Mouse (Mus musculus) brain, adult 2 months (tissue): ENCODE results near the gene Atp7b.
A peak's percentile ranks its signal among the peaks of the same experiment; 100 is the strongest.

Experiments used
- DNase-seq: peaks from one replicate; pipeline ENCODE4 v3.0.0; 2011; ENCODE audit warnings: low read depth, low spot score

The Atp7b gene

DNA sequence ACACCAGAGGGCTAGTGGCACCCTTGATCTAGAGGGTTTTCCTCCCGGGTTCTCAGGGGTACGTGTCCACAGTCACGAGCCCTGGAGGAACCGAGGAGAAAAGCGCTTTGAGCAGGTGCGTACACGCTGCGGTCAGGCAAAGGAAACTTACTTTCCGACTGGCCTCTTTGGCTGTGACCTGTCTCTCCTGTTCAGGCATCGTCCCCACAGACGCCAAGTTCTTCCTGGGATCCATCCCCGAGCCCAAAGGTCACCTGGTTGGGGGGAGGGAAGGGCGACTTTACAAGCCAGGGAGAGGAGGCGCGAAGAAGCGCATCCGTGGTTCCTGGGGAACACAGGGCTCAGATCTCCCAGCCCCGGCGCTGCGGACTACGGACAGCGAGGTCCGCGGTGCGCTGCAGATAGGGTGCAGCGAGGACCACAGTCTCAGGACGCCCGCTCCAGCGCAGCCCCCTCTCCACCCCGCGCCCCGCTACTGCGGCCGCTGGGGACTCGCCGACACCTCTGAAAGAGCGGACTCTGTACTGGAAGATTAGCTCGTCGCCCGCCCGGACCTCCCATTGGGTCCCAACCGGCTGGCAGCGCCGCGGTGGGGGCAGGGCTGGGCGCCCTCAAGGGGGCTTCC is at the start of gene Atp7b:
TSS of gene Atp7b (minus strand) at position 485 of the 625 bp plus-strand sequence.
- DNase-seq, result peak; percentile 55

DNA sequence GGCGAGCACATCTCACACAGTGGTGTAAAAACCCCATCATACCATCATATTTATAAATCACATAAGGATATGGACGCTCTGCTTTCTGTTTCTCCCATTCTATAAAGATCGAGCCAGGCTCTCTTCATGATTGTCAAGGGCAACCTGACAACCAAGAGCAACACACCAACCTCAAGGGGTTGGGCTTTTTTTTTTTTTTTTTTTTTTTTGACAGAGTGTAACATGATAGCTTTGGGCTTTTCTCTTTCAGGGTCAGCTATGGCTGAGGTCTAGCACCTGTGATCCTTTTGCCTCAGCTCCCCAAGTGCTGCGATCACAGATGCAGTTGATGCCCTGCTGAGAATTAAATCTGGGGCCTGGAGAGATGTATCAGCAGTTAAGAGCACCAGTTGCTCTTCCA is 46.9 kb upstream of the Atp7b start:
- DNase-seq, result no peak

DNA sequence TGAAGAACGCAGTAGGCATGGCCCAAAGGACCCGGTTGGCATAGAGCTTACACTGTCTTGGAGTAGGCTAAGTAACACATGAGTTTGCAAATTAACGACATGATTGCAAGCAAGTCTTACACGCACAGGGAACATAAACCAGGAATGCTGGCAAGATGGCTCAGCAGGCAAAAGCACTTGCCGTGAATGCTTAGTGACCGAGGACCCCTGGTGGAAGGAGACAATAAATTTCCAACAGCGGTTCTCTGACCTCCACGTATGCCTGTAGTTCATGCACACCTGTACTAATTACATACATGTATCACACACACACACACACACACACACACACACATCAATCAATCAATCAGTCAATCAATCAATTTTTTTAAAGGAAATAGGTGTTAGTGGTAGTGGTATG is 31.5 kb upstream of the Atp7b start:
- no peak for DNase-seq

DNA sequence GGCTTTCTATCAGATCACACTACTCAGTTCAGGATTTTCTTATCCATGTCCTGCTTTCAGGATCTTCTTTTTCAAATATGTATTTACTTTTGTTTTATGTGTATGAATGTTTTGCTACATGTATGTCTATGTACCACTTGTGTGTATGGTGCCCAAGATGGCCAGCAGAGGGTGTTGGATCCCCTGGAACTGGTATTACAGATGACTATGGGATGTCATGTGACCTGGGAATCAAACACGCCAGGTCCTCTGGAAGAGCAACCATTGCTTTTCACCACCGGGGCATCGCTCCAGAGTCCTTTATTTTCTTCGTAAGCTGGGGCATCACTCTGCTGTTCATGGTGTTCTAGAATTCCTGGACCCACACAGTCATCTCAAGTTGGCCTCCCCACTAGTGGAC is 29.1 kb upstream of the Atp7b start:
- DNase-seq, result no peak

DNA sequence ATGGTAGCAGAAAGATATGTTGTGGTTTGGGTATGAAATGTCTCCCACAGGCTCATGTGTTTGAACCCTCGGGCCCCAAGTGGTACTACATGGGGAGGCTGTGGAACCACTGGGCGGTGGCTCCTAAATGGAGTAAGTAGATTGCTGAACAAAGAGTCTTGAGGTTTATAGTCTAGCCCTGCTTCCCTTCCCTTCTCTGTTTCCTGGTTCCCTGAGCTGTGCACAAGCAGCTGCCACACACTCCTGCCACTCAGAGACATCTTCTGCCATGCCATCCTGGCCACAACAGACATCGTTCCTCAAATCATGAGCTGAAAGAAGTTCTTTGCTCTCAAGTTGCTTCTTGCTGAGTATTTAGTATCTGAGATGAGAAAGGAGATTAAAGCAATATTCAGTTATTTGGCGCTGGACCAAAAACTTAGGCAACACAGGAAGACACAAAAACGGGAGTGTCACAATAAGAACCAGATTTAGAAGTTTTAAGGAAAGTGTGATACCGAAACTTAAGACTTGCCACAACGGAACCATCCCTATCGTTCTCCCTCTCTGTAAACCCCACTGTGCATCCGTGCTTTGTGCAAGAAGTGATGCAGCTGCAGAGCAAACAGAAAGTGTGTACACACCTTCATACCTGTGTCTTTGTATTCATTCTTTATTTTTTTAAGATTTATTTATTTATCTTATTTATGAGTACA is 19.4 kb upstream of the Atp7b start:
- DNase-seq, result no peak

DNA sequence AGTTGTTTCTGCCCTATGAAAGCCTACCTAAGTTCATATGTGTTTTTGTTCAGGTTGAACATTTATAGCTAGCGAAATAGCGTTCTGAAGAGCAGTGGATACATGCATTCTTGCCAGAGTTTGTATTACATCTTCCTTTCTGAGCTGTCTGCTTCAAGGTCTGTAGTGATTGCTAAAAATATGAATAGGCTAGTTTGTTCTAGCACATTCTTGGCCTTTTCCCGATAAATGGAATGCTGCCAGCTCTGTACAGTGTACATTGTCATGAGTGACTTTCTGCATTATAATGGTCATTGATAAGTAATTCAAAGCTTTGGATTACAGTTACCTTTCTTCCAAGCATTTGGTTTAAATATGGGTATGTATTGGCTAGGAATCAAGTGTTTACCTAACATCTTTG is 1.0 kb upstream of the Atp7b start:
- DNase-seq, result no peak

DNA sequence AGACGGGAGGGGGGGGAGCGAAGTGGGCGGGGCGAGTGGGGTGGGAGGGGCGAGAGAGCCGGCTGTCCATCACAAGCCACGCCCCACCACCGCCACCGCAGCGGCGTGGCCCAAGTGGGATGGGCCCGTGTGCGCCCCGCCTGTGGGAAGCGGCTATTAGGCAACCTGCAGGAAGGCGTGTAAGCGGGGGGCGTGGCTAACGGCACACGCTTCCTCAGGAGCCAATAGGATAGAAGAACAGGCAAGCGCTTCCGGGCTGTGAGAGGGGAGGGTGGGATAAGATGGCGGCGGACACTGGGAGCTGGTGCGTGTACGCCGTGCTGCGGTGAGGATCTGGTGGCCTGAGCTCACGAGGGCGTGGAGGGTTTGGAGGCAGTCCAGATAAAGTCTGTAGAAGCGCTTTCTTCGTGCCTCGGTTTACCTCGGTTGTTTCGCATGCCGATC is 363 bp upstream of the Atp7b start, which contains the start of gene Alg11:
TSS of gene Alg11 (plus strand) at position 276 of the 444 bp plus-strand sequence.
- peak; percentile 99 for DNase-seq

DNA sequence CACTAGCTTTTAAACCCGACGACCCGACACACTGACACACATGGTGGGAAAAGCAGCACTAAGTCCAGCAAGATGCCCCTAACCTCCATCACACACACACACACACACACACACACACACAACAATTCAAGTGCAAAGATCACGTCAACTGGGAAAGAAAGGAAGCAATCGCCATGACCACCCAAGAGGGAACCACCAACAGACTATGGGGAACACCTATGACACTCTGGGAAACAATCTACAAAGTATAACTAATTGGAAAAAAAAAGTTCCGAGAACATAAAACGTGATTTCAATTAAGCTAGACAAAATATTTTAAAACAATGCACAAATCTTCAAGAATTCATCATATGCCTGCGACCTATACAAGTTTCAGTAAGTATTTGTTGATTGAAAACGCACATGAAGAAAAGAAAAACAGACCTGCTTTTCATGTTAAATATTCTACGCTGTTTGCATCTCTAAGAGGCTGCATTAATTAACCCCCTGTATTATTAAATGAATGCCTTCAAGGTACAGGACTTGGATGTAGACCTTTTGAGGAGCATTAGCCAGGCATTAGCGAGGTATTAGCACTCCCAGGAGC is 859 bp downstream of the Atp7b start:
- no peak for DNase-seq

DNA sequence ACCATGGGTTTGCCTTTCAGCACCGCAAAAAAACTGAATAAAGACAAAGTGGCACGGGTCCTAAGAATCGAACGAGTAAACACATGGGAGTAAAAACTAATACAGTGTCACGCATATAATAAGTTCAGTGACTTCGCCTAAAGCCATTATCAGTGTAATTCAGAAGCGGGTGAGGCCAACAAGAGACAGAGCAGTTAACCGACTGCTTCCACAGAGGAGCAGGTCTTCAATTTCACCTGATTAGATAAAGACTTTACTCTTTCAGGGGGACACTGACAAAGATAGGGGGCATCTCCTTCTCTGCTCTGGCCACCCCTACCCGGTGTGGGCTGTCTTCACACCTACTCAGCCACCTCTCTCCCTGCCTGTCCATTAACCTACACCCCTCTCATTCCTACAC is 1.7 kb downstream of the Atp7b start:
- no peak for DNase-seq

DNA sequence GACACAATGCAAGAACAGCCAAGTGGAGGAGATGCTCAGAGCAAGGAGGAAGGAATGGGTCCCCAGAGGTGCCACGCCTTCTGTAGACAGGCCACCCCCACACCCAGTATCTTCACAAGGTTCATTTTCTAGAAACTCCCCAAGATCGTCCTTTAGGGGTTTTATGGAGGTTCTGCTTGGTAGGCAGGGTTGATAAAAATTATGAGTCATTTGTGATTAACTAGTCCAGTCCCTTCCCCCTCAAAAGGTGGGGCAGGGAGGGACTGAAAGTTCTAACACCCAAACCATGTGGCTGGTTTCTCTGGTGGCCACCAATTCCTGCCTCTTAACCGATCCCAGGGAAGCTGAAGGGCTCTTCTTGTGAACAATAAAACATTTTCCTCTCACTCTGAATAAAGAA is 3.3 kb downstream of the Atp7b start:
- DNase-seq, result no peak

DNA sequence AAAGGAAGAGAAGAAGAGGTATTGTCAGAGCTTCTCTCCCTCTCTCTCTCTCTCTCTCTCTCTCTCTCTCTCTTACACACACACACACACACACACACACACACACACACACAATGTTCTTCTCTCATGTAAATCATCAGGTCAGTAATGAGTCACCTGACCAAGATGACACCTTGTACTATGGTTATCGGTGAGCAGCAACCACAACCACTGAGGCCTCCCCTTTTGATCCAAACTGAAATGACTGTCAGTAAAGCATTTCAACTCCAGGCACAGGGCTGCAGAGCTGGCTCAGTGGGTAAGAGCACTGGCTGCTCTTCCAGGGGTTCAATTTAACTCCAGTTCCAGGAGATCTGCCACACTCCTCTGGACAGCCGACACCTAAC is 4.6 kb downstream of the Atp7b start:
- DNase-seq, result no peak

DNA sequence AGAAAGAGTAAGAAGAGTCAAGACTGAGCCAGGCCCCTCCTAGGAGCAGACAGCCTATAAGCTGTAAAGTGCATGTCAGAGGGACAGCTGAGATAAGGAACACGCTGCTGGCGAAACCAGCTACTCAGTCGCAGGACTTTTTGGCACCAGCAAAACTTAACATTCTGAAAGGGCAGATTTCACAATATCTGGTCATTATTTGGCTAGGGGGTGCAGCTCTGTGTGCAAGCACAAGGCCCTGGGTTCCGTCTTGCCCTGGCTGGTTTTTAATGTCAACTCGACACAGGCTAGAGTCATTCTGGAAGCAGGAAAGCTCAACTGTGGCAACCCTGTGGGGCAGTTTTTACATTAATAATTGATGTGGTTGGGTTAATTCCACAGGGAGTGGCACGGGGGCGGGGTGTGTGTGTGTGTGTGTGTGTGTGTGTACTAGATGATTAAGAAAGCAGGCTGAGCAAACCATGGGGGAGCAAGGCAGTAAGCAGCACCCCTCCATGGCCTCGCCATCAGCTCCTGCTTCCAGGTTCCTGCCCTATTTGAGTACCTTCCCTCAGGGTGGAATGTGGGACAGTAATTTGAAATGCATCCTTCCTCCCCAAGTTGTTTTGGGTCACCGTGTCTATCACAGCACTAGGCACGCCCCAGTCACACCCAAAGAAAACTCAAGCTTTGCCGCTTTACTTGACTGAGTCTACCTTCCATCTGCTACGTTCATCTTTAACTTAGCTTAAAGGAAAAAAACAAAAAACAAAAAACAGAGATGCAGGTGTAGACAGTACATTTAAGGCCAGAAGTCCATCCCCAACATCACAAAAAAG is 5.2 kb downstream of the Atp7b start:
- DNase-seq, result no peak

DNA sequence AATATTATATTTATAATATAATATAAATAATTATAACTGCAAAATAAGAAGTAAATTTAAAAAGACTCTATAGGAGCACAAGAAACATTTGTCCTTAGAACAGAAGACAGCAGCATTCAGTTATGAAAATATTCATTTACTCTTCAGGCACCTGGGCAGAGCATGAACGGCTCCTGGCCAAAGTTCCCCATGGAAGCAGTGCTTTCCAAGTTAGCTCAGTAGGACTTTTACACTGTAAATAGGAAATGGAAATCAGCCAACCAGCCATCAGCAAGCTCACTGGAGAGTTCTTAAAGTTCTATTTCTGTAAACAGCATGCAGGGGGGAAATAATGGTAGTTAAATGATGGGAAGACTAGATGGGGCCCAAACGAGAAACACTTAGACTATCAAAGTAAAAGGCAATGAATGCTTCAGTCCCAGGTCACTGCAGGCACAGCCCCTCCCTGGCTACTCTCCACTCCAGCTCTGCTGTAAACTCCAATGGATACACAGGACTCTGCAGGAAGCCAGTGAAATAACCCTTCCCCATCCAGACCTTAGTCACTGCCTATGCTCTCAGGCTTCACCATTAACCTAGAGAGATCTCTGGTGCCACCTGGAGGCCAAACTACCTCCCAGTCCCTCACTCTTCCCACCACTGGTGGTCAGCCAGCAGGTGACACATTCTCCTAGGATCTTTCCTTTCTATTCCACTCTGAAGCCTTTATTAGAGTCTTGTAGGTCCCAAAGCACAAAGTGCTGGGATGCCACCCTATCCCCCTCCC is 12.2 kb downstream of the Atp7b start:
- DNase-seq, result peak; percentile 59

DNA sequence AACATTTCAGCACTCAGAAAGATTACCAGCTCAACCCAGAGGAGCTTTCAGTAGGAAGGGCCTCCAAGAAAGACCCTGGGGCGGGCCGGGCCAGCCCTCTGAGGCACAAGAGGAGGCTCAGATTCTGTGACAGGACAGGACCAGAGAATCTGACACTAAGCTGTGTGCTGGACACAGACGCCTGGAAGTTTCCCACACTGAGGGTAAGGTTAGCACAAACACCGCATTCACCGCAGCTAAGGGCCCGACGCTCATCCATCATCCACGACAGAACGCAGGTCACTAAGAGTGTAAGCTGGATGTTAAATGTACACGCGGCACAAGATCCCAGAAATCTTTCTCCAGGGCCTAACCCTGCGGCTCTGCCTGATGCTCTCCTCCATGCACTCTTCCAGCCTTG is 16.4 kb downstream of the Atp7b start:
- DNase-seq, result no peak

DNA sequence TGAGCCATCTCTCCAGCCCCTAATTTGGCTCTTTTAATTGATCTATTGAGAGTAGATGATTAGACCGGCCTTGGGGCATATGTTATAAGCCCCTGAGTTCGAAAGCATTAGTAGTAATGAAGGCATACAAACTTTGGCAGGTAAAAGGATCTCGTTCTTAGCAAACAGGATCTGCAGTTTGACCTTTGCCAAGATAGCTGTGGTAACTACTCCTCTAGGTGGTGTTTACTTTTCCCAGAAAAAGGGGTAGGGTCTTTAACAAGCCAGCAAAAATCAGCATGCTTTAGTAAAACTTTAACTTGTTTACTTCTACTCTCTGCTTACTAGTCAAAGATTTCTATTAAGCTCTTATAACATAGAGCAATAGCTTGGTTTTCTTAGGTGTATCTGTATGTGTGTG is 17.6 kb downstream of the Atp7b start:
- no peak for DNase-seq

DNA sequence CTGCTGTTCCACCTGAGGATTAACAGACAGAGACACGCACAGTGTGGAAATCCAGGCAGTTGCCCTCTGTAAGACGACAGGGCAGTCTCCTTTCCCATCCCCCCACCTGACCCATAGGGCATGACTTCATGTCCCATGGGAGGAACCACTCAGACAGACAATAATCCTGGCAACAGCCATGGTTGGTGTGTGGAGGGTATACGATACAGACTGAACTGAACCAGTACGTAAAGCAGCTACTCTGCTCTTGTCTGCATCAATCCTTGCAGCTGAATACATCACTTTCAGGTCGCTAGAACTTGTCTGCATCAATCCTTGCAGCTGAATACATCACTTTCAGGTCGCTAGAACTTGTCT is 20.0 kb downstream of the Atp7b start:
- no peak for DNase-seq

DNA sequence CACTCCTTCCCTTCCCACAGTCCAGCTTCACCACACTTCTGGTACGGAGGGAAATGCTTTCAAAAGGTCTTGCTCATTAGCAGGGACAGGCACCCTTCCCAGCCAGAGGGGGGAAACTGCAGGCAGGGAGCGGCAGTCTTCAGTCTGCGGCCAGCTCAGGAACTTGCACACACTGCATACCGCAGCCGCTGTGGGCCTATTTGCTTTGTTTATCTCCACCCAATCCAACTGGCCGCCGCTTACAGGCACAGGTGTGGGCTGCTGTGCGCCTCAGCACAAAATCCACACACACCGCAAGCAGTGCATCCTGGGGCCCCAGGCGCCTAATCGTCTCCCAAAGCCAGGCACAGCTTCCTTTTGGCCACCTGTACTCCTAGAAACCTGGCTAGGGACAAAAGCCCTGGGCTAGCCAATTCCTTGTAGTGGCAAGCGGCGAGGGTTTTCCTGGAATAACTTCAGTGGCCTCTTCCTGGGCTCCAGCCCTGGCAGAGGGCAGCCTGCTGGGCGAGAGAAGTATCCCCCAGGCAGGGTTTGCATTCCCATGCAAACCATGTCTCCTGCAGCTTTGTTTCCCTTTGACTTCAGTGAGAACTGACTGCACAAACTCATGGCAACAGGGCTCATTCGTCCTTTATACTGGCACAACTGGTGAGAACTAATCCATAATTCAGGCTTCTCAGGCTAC is 20.5 kb downstream of the Atp7b start:
- DNase-seq, result peak; percentile 1

DNA sequence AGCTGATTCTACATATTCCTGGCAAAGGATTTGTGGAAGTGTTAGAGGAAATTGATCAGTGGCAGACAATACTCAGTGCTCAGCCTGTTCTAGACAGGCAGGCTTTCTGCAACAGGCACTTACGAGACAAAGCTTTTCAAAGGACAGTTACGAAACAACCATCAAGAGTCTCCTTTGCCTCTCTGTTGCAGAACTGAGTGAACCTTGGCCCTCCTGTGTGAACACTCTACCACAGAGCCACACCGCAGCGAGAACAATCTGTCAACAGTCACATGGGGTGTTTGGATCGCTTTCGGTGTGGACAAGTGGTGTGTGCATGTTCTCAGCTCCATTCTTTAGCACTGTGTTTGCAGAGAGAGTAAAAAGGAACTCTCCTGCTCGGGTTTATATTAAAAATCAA is 23.1 kb downstream of the Atp7b start:
- peak; percentile 55 for DNase-seq

DNA sequence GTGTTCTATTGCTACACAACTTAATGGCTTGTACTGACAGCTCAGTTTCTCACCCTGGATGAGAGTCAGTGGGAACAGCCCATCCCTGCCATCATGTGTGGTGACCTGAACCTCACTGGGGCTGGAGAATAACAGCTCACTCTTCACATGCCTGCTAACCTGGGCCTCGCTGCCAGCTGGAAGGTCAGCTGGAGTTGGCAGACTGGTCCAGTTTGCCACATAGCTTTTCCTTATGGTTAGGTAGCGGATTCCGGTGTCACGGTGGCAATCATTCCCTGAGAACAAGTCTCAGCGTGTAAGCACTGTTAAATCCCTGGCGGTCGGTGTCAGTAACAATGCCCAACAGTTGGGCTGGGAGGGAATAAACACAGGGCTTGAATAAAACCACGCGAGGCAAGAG is 24.0 kb downstream of the Atp7b start:
- peak; percentile 66 for DNase-seq

DNA sequence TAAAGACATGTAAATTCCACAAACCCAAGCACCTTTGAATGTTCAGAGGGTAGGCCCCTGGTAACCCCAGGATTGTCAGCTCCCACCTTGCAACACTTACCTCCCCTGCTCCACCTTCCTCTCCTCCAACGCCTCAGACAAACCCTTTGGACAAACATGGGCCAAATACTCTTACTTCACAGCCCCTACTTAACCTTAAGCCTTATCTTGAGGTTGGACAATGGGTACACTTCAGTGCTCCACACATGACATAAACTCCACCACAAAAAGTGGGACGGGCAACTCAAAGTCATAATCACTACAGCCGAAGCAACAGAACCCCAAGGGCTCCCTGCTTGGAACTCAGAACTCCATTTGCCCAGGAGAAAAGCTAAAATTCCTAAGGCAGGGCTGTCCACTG is 29.1 kb downstream of the Atp7b start:
- no peak for DNase-seq

DNA sequence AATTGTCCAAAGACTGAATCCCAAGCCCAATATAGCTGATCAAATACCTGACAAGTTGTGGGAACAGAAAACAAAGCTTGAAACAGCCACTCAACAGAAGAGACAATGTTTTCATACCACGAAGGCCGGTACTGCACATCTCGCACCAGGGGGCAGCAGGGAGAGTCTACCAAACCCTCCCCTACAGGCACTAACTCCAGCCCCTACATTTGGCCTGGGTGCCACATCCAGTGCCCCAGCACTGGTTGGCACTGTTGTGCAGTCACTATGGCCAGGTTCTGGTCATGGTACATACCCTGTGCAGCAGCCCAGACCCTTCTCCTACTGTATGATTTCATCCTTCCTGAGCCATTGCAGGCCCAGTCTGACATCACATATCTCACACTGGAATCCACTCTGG is 31.1 kb downstream of the Atp7b start:
- DNase-seq, result no peak
